Mouse (Mus musculus): ENCODE data around the gene Hoxa5.

DNA sequence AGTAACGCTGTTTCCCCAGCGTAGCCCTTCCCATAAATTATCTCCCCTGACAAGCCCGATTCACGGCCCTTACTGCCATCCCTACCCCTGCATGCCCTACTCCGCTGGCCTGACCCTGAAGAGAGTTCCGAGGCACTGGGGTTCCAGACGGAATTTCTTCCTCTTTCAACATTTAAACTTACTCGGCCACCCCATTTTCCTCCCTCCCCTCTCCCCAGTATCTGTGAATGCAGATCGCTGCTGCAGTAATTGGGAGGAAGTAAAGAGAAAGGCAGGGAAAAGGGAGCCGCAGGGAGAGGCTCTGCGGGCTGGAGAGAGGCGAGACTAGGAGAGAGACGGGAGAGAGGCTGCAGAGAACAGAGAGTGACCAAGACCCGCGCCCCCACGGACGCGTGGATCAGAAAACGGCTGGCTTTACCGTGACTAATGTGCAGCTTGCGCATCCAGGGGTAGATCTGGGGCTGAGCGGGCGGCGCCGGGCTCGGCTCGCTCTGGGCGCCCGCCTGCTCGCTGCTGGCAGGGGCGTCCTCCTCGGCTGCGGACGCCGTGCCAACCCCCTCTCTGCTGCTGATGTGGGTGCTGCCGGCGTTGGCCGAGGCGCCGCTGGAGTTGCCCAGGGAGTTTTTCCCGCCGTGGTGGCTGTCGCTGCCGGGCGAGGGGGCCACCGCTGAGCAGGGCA lies 877 bp downstream of the Hoxa5 start:
- TF ChIP-seq FLI1 (IDR thresholded peaks at IDR 0.05; ENCODE audit: low read length) (no peak), GATA1 (IDR thresholded peaks at IDR 0.05; ENCODE audit: borderline replicate concordance, low read length) (no peak)

Measured in megakaryocyte, embryonic 14.5 days (primary cell).